Mouse (Mus musculus) brain, embryonic 14.5 days (tissue): ENCODE measurements around the gene Cpt1b.

Experiments
- CTCF ChIP-seq: fragments of 200-500 bp; IDR thresholded peaks from 2 replicates; pipeline ENCODE4 v1.5.1; 2012; ENCODE audit warnings: inconsistent platforms, mild to moderate bottlenecking, moderate library complexity, borderline replicate concordance; ENCODE audit not compliant: insufficient read depth, insufficient read length; ENCODE audit errors: extremely low read depth
- POLR2A ChIP-seq: fragments of 200-500 bp; IDR thresholded peaks from 2 replicates; pipeline ENCODE4 v1.6.1; 2012; ENCODE audit warnings: mild to moderate bottlenecking, inconsistent platforms, borderline replicate concordance; ENCODE audit not compliant: poor library complexity, insufficient read depth, insufficient read length, severe bottlenecking; ENCODE audit errors: extremely low read depth

DNA sequence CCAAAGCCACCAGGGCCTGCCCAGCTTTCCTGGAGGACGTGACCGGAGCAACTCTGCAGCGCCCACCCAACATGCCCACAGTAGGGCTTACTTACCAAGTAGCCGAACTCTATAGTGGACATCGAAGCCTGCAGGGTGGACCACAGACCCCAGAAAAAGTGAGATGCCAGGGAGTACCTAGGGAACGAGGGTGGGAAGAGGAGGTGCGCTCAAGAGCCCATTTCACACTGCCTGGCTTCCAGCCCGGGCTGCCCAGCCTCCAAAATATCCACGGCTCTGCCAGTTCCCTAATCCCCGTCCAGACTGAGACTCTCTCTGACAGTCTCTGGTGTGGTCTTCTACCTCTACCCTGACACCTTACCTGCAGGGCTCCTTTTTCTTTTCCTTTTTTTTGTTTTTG is 1.1 kb upstream of the Cpt1b start:
- TF ChIP-seq CTCF (no peak), POLR2A (no peak)
